Mouse (Mus musculus): ENCODE measurements around the gene Pmp22. TPM values are rescaled to one million over a fixed set of nuclear protein-coding genes. Genes with fewer than 3 reads are reported as not detected.
A peak's percentile ranks its signal among the peaks of the same experiment; 100 is the strongest.

Pmp22 gene
- polyA plus RNA-seq, 1 experiment from 2014 or later, result 24.3 TPM

- H3K4me1 ChIP-seq, result no peaks in the 10 kb centered on the region
- H3K4me3 ChIP-seq, result no peak overlapping the region
- no peak overlapping the region for H3K9ac ChIP-seq
- 59% methylated on average over 9 of the region's 9 CpGs for WGBS
- no peak overlapping the region for H3K27ac ChIP-seq
- no peaks in the 10 kb centered on the region for H3K36me3 ChIP-seq (replicated peaks)
- H3K4me2 ChIP-seq, result no peak overlapping the region
- no peaks in the 10 kb centered on the region for H3K9me3 ChIP-seq
- ATAC-seq (replicated peaks), result no peak
- no peaks in the 10 kb centered on the region for H3K27me3 ChIP-seq (replicated peaks)
These were observed 39.9 kb downstream of the Pmp22 start for GRCm38 (mm10) chr11:63168551-63169258.

DNA sequence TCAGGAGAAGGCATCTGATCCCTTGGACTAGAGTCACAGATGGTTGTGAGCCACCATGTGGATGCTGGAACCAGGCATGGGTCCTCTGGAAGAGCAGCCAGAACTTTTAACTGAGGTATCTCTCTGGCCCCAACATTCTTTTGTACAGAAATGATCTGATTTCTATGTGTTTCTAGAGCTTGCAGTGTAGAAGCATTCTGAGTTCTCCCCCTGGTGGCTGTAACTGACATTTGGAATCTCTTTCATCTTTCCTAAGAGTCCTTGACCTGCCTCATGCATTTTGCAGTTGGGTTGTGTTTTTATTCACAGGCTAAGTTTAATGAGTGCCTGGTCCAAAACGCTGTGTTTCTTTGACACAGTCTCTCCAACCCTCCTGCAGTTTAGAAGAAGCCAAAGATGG, 43.2 kb downstream of the Pmp22 start:
- H3K4me2 ChIP-seq, result no peak overlapping the region
- no peak overlapping the region for H3K27ac ChIP-seq
- H3K4me3 ChIP-seq, result no peak overlapping the region
- no peaks in the 10 kb centered on the region for H3K36me3 ChIP-seq (replicated peaks)
- 27% methylated on average over 1 of the region's 1 CpGs for WGBS
- H3K9me3 ChIP-seq, result no peaks in the 10 kb centered on the region
- H3K9ac ChIP-seq, result no peak overlapping the region
- no peaks in the 10 kb centered on the region for H3K4me1 ChIP-seq
- H3K27me3 ChIP-seq (replicated peaks), result no peaks in the 10 kb centered on the region
- ATAC-seq (replicated peaks), result no peak

DNA sequence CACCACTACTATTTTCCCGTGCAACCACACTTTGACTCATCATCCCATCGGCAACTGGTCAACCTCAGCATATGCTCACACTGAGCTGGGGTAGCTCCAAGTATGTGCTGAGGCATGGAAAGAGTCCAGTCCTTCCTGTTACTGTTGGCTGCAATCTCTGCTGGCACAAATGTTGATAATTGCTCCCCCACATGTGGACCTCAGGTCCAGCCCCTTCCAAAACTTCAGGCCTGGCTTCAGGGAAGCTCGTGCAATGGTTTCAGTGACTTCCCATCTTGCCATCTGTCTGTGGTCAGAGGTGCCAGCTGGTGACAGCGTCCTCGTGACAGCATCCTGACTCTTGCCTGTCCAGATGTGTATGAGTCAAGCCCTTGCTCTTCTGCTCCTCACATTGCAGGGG, 44.8 kb downstream of the Pmp22 start:
- ATAC-seq (replicated peaks), result no peak
- 88% methylated on average over 5 of the region's 5 CpGs for WGBS
- no peaks in the 10 kb centered on the region for H3K36me3 ChIP-seq (replicated peaks)
- no peaks in the 10 kb centered on the region for H3K4me1 ChIP-seq
- H3K4me3 ChIP-seq, result no peak overlapping the region
- H3K27ac ChIP-seq, result no peak overlapping the region
- no peaks in the 10 kb centered on the region for H3K9me3 ChIP-seq
- no peaks in the 10 kb centered on the region for H3K27me3 ChIP-seq (replicated peaks)
- no peak overlapping the region for H3K4me2 ChIP-seq
- H3K9ac ChIP-seq, result no peak overlapping the region

DNA sequence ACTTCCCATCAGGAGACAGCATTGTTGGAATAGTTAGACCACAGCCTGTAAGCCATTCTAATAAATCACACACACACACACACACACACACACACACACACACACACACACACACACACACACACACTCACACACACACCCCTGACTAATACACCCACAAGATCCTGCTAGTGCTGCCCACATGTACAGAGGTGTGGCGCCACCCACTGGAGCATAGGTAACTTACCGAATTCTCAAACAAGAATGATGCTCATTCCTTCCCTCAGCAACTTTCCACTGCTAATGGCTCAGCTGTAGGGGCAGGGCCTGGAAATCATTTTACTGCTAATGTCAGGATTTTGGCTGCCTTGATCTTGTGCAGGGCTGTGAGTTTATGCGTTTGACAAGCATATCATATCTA, 46.5 kb downstream of the Pmp22 start:
- Histone ChIP-seq H3K27me3 (replicated peaks) (no peaks in the 10 kb centered on the region), H3K4me2 (no peak overlapping the region), H3K4me1 (no peaks in the 10 kb centered on the region), H3K27ac (no peak overlapping the region), H3K9ac (no peak overlapping the region), H3K9me3 (no peaks in the 10 kb centered on the region), H3K4me3 (no peak overlapping the region), H3K36me3 (replicated peaks) (no peaks in the 10 kb centered on the region)
- no peak for ATAC-seq (replicated peaks)
- 49% methylated on average over 3 of the region's 3 CpGs for WGBS

DNA sequence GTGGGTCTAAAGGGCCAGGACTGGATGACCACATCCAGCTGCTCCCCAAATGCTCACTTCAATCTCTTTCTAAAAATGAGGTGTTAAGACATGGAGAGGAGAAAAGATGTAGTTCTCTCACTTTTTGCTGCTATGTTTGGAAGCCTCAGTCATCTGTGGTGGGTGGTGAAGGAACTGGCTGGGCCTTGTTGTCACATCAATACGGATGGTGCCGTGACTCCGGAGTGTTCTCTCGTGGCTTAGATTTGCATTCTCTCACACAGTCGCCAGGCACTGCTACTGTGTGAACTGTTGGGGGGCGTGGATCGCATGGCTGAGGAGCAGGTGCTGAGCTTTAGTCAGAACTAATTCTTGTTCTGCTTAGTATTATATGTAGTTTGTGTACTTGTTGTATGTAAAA, 47.6 kb downstream of the Pmp22 start:
- Histone ChIP-seq H3K27ac (no peak overlapping the region), H3K4me1 (0 out of 2 replicates have a peak, but pooled peaks cover 3% of the 10 kb centered on the region), H3K9me3 (no peaks in the 10 kb centered on the region), H3K9ac (no peak overlapping the region), H3K27me3 (replicated peaks) (no peaks in the 10 kb centered on the region), H3K36me3 (replicated peaks) (no peaks in the 10 kb centered on the region), H3K4me2 (no peak overlapping the region), H3K4me3 (no peak overlapping the region)
- ATAC-seq (replicated peaks), result no peak
- 59% methylated on average over 7 of the region's 7 CpGs for WGBS

DNA sequence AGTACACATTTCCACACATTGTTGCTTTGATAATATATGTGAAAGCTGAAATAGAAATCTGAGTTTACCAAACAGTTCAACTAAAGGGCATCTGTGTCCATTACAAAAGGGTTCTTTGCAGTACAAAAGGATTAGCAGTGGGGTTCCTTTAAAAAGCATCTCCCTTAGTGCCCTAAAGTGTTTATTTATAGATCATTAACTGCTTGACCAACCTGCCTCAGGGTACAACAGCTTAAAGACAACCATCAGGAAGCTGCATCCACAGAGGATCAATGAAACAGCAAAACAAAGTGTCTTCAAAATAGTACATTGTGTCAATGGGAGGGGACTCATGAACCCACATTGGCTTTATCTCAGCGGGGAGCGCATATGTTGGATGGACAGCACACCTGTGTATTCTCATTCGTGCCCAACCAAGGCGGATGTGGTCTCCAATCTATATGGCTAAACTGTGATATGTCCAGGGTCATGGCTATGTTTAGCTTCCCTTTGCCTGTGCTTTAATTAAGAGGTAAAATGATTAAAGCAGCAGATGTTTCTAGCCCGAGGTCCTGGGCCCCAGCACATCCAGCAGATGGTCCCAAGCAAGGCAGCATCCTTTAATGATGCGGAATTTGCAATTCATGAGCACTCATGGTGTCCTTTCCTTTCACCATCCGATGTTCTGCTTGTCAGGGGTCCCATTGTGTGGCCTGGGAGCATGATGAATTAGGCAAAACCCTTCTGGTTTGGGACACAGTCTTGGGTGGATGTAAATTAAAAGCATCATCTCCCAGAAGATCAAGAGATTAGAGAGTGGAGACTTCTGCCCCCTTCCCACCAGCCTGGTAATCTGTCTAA, 51.7 kb downstream of the Pmp22 start:
- whole genome bisulfite sequencing, result 18% methylated on average over 7 of the region's 7 CpGs
- Histone ChIP-seq H3K27me3 (replicated peaks) (no peaks in the 10 kb centered on the region), H3K4me3 (no peak overlapping the region), H3K9me3 (no peaks in the 10 kb centered on the region), H3K27ac (no peak overlapping the region), H3K36me3 (replicated peaks) (no peaks in the 10 kb centered on the region), H3K4me1 (0 out of 2 replicates have a peak, but pooled peaks cover 3% of the 10 kb centered on the region), H3K9ac (no peak overlapping the region), H3K4me2 (no peak overlapping the region)
- 0 out of 2 replicates have a peak, but pooled peaks have one; percentile 60 for ATAC-seq (replicated peaks)

- WGBS, result 86% methylated on average over 7 of the region's 7 CpGs
- H3K9me3 ChIP-seq, result no peaks in the 10 kb centered on the region
- H3K9ac ChIP-seq, result no peak overlapping the region
- no peaks in the 10 kb centered on the region for H3K4me1 ChIP-seq
- H3K36me3 ChIP-seq (replicated peaks), result no peaks in the 10 kb centered on the region
- H3K4me2 ChIP-seq, result no peak overlapping the region
- no peaks in the 10 kb centered on the region for H3K27me3 ChIP-seq (replicated peaks)
- ATAC-seq (replicated peaks), result no peak
- H3K4me3 ChIP-seq, result no peak overlapping the region
- no peak overlapping the region for H3K27ac ChIP-seq
These were observed 60.0 kb downstream of the Pmp22 start for GRCm38 (mm10) chr11:63188803-63189202.

- 26% methylated on average over 4 of the region's 4 CpGs for WGBS
- Histone ChIP-seq H3K4me3 (no peak overlapping the region), H3K9me3 (peaks cover 4% of the 10 kb centered on the region; the same call in 1 of the 2 replicates), H3K4me1 (no peaks in the 10 kb centered on the region), H3K27me3 (replicated peaks) (no peaks in the 10 kb centered on the region), H3K27ac (no peak overlapping the region), H3K4me2 (no peak overlapping the region), H3K36me3 (replicated peaks) (no peaks in the 10 kb centered on the region), H3K9ac (no peak overlapping the region)
- no peak for ATAC-seq (replicated peaks)
These were observed 69.3 kb downstream of the Pmp22 start for GRCm38 (mm10) chr11:63198070-63198469.

DNA sequence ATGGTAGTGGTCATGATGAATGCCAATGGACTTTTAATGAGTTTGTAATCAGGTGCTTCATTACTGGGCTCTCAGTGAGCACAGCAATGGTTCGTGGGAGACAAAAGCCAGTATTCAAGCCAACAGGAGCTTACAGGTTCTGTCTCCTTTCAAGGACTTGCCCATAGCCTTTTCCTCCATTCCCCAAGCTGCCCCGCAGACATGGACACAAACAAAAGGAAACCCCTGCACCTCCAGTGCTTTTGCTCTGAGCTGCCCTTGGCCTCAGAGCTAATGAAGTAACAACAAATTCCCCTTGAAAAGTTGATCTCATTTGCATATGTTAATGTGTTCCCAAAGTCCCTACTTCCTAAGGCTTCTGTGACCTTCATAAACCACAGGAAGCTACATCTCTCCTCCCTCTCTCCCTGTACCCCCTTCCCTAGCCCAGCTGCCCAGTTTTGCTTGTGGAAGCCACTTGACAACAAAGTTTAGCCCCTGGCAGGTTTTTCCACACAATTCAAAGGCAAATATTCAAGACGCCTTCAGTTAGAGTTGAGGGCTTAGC, 73.3 kb downstream of the Pmp22 start:
- Histone ChIP-seq H3K4me3 (no peak overlapping the region), H3K27me3 (replicated peaks) (no peaks in the 10 kb centered on the region), H3K36me3 (replicated peaks) (no peaks in the 10 kb centered on the region), H3K4me1 (no peaks in the 10 kb centered on the region), H3K9ac (no peak overlapping the region), H3K9me3 (peaks cover 4% of the 10 kb centered on the region; the same call in 1 of the 2 replicates), H3K4me2 (no peak overlapping the region), H3K27ac (no peak overlapping the region)
- no peak for ATAC-seq (replicated peaks)
- WGBS, result 67% methylated on average over 3 of the region's 3 CpGs

Other genes starting within 250 kb of the Pmp22 start
- 56.9 and 58.7 TPM in 2 replicates for gene Tvp23b, start 249.5 kb upstream of the Pmp22 start, polyA plus RNA-seq (2015; fragmentation: Nextera tagmentation; extraction: Ambion mirVana)
- gene Cdrt4, start 177.8 kb upstream of the Pmp22 start, polyA plus RNA-seq (2015; fragmentation: Nextera tagmentation; extraction: Ambion mirVana), result not detected in 2 replicates
- gene Tekt3, start 67.3 kb upstream of the Pmp22 start, polyA plus RNA-seq (2015; fragmentation: Nextera tagmentation; extraction: Ambion mirVana), result not detected in 2 replicates

Measured in midbrain, embryonic 15.5 days (tissue).